Mouse (Mus musculus): Measurements from ENCODE around the gene Ajap1.

The Ajap1 gene

DNA sequence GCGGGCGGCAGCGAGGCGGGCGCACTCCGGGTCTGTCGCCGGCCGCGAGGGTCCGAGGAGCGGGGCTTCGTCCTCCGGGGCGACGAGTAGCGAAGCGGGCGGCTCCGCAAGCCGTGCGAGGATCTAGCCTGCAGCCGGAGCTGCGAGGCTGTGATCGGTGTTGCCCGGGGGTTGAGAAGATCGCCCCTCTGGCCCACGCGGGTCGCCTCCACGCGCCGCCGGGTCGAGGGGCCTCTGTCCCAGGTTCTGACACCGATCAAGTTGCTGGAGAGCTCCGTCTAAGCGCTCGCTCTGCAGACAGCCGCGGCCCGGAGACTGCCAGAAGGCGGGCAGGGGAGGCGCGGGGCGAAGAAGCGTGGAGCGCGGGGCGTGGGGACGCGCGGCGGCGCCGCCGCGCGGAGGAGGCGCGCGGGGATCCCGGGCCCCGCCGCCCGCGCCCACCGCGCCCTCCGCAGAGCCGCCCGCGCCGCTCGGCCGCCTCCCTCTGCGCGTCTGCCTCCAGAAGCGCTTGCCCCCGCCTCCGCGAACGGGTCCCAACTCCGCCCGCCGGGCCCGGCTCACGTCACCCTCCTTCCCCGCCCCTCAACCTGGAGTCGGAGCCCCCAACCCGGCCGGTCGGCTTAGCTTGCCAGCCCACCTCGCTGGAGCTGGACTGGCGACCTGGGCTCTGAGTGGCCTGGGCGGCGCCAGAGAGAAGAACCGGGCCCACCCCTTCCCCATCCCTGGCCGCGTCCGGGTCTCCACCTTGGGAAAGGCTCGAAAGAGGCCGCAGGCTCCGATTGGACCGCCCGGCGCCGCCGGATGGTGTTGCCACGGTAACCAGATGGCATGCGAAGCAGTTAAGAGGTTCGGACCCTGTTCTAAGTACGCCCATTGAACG, at the start of gene Ajap1:
Ajap1 (minus strand) TSS at position 353 of the 880 bp plus-strand sequence.
- no peak for DNase-seq (ENCODE audit: low spot score)

DNA sequence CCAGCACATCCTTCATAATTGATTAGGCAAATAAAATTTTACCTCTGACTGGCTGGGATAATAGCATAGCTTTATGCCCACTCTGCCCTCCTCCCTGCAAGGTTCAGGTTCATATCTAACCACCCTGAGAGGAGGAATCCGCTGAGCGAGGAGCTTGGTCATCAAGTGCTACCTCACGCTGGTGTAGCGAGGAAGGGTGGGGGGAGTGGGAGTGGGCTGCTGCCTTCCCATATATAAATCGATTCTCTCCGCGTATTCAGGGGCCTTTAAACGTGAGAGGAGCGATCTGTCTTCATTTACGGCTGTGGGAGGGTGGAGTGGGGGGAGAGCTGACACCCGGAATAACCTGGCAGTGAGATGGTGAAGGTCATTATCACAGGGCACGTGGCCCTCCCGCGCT, 47.9 kb upstream of the Ajap1 start:
- DNase-seq (ENCODE audit: low spot score) = no peak

DNA sequence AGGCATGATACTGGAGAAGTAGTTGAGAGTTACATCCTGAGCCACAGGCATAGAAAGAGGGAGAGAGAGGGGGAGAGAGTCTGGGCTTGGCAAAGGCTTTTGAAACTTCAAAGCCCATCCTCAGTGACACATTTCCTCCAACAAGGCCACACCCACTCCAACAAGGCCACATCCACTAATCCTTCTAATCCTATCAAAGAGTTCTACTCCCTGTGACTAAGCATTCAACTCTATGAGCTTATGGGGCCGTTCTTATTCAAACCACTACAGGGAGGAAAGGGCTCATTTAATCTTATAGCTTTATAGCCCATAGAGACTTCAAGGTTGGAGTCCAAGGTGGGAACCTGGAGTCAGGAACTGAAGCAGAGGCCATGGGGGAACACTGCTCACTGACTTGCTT, 39.0 kb upstream of the Ajap1 start:
- no peak for DNase-seq (ENCODE audit: low spot score)

DNA sequence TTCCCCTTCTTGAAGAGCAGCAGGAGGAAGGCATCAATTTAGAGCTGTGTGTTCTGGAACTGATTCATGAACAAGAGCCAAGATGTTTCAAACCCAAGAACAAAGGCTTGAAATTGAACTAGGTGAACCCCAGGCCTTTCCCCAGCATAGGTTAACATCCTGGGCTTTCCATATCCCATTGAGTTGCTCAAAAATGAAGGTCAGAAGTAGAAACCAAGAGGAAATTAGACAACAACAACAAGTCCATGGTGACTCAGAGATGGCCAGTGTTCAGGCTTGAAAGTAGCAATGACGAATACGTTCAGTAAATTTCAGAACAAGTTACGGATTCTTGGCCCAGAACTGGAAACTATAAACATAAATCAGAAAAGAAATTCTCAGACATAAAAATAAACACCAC, 37.3 kb upstream of the Ajap1 start:
- no peak for DNase-seq (ENCODE audit: low spot score)

DNA sequence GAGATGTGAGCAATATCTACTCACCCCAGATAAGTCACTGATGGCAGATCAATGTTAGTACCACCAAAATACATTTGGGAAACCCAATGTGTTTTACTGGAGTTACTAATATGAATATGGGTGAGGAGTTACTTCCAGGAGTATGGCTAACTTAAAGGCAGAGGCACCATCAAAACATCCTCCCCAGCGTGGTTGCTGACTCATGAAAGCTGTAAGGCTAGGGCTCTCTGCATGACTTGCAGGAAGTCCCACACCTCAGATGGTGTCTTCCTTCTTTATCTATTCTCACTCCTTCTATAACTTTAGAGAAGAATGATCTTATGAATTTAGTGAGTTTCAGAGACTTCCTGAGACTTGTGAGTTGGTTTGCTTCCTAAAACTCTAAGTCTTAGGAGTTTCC, 36.7 kb upstream of the Ajap1 start:
- DNase-seq (ENCODE audit: low spot score) = no peak

DNA sequence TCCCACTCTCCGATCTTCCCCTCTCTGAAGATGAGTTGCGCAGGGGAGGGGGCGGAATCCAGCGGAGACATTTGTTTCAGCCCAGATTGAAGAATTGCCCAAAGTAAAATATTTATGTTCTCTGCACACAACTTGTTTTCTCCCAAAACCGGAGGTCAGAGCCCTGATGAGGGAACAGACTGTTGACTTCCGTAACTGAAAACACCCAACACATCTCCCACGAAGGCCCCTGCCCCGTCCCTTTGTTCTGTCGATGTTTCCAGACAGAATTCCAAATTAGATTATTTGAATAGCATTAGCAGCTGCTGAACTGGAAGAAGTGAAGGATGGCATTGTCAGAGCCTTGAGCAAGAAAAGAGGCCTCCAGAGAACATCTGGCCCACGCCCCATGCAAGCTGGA, 33.2 kb upstream of the Ajap1 start:
- no peak for DNase-seq (ENCODE audit: low spot score)

DNA sequence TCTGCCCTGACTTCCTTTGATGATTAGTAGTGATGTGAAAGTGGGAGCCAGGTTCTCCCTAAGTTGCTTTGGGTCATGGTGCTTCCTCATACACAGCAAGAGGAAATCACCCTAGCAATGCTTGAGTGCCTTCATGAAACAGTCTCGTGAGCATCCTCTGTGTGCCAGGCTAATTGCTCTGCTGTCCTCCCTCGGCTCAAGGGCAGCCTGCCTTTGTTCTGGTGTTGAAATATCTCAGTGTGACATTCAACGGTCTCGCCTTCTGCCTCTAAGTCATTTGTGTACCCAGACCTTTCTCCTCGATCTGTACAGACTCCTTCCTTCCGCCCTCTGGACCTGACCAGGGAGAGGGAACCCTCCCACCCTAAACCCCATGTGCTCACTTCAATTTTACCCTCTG, 31.5 kb upstream of the Ajap1 start:
- DNase-seq (ENCODE audit: low spot score) = no peak

DNA sequence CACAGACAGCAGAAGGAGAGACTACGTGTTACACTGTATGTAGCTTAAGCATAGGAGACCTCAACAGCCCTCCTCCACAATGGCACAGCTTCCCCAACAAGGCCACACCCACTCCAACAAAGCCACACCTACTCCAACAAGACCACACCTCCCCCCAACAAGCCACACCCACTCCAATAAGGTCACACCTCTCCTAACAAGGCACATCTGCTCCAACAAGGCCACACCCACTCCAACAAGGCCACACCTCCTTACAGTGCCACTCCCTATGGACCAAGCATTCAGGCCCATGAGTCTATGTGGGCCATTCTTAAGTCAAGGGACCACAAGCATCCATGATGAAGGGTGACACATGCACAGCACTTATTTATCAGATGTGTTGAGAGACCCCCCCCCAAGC, 28.9 kb upstream of the Ajap1 start:
- no peak for DNase-seq (ENCODE audit: low spot score)

DNA sequence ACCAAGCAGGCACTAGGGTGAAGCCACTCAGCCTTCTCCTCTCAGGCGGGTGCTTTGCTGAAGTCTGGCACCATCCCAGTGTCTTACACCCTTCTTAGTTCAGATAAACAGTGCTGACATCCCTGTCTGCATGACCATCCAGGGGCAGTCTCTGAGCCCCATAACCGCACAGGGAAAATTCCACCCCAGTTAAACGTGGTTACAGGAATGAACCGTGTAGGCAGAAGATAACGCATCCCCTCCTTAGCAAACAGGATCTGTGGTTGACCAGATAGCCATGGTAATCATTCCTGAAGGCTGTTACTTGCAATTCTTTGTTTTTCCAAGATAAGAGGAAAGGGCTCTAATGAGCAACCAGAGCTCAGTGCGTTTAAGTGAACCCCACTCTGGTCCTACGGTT, 19.3 kb upstream of the Ajap1 start:
- no peak for DNase-seq (ENCODE audit: low spot score)

DNA sequence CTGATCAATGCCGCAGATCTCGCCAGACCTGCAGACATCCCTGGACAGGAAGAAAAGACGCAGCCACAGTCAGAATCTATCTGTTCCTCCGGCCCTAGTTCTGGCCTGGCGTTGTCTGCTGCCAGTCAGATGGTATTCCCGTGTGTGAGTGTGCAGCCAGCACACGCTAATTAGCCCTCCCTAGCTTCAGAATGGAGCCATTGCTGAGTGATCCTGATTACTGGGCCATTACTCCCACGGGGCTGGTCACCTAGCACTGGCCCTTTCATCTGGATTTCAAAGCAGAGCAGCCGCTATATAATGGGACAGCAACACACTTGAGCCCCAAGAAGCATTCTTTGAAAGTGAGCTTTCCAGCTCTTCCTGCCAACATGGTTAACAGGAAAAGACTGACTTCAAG, 9.8 kb upstream of the Ajap1 start:
- no peak for DNase-seq (ENCODE audit: low spot score)

DNA sequence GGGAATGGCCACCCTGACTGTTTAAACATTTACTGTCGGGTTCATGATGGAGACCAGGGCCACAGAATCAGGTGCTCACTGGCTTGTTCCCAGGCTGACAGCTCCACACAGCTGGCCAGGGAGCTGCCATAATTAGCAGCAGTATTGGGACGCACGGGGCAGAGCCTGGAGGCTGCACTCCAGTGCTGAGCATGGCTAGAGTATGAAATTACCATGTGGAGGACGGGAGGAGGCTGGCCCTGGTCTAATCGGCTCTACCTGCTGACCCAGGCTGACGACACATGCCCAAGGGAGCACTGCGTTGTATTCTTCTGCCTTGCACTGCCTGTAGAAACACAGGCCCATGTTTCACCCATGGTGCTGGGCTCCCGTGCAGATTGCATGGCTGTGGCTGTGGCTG, 6.5 kb upstream of the Ajap1 start:
- no peak for DNase-seq (ENCODE audit: low spot score)

DNA sequence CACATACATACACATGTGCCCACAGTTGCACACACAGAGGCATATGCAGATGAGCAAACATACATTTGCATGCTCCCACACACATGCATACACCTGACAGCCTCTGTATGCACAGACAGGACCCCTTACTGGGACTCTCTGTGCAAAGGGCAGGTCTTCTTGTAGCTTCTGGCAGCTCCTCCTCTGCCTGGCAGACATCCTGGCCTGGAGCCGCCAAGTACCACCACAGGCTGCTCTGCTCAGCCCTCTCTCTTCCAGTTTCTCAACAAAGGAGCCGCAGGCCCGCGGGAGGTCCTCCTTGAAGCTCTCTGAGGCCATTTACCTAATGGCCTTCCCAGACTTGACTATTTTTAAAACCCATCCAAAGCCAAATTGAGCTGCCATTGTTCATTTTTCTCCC, 3.3 kb upstream of the Ajap1 start:
- DNase-seq (ENCODE audit: low spot score) = no peak

DNA sequence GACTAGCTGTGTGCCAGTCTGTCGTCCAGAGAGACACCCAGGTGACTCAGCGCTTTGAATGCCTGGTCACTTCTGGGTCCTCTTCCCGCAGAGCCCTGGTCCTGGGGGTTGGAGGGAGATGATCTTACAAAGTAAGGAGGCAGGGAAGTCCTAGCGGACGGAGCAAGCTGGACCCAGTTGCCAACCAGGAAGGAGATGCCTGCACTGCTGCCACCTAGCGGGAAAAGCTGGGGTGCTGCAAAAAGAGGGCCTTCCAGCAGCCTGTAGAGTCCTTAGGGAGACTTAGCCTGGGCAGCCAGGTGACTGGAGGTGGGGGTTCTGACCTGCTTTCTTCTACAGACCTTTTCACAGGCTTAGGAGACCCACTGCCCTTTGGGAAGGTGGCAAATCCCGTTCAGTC, 1.8 kb upstream of the Ajap1 start:
- no peak for DNase-seq (ENCODE audit: low spot score)

DNA sequence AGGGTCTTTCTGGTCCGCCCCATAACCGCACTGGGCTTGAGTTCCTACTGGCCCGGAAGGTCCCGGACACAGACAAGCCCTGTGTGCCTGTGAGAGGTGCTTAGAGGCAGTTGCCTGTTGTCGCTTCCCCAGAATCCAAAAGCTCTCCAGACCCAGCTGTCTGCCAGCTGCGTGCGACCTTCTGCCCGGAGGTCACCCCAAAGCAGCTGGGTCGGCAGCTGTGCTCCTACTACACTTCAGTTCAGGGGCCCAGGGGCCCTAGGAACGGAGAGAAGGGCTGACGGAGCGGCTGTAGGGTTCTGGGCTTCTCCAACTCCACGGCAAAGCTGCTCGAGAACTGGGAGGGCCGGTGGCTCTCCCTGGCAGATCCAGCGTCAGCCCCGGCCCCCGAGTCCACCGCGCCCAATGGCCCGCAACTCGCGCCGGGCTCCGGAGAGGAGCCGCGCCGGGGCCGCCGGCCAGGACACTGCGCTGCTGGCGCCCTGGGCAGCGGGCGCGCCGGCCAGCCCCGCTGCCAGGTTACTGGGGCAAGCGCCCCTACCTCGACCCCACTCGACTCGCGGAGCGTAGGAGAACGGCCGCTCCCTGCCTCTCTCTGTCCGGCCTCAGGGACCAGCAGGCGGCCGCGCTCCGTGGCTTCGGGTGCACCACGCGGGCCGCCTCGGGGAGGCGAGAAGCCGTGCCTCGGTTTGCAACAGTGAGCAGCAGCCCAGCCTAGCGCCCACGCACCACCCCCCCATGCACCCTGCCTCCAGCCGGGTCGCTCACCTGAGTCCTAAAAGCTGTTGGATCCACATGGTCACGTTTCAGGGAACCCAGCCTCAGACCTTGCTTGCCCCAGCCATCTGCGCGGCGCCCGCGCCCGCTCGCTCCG, 1.0 kb downstream of the Ajap1 start:
- no peak for DNase-seq (ENCODE audit: low spot score)

DNA sequence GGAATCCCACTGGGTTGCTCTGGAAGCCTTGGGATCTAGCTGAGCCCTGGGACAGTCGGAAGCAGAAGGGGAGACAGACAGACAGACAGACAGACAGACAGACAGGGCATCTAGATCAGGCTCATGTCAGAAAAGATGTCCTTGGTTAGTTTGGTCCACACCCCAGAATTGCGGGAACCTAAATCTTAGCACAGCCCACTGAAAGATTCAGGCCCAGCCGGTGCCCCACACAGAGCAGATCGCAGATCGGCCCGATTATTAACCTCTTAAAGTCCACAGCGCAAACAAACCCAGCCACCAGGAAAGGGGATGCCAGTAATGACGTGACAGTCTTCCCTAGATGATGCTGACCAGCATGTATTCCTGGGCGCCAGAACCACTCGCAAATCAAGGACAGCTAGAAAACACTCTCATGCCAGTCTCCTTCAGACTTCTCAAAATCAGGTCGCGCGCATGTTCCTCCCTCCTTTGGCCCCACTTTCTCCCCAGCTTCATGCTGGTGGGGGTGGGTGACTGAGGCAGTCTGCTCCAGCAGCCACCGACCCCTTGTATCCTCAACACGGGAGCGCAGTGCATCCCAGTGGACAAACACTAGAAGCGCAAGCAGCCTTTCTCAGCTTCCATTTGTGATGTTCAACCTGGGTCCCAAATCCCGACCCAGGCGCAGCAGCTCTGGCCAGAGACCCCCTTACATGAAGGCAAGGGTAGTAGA, 1.9 kb downstream of the Ajap1 start:
- DNase-seq (ENCODE audit: low spot score) = no peak

DNA sequence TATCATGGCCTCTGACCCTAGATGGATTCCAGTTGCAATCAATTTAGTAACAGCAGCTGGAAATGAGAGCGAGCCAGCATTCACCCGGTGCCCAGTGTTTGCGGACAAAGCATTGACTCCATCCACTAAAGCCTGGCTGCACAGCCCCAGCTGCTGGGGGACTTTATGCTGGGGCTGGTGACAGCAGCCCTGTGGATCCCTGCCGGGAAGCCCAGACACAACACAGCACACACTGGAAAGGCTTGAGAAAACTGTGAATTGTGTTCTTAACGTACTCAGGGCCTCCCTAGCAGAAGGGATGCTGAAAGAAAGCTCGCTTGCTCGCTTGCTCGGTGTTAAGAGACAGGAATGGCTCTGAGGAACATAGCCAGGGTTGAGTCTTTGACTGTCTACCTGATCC, 3.5 kb downstream of the Ajap1 start:
- DNase-seq (ENCODE audit: low spot score) = no peak

DNA sequence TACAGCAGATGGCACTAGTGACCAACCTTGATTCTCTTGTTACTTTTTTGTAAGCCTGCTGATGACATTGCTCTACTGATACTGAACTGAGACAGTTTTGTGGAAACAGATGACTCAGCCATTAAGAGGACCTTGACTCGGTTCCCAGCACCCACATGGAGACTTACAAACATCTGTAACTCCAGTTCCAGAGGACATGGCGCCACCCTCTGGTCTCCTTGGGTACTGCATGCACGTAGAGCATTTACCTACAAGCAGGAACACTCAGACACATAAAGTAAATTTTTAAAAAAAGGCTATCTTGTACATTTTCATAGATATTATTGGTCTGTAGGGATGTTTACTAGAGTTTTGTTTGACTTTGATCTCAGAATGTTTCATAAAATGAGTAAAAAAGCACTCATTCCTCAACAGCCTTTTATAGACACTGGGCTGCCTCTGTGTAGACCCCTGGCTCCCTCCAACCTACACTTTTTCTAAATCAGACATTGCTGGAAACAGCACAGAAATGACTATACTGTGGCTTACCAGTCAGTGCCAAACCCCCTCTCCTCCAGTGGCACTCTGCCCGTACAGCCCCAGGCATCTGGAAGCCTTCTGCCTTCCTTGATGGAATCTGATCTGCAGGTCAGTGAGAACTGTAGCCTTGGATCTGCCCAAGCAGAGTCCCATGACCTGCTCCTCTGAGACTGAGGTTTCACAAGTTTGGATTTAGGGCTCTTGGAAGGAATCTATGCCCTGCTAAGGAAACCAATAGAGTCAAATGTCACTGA, 8.9 kb downstream of the Ajap1 start:
- no peak for DNase-seq (ENCODE audit: low spot score)

DNA sequence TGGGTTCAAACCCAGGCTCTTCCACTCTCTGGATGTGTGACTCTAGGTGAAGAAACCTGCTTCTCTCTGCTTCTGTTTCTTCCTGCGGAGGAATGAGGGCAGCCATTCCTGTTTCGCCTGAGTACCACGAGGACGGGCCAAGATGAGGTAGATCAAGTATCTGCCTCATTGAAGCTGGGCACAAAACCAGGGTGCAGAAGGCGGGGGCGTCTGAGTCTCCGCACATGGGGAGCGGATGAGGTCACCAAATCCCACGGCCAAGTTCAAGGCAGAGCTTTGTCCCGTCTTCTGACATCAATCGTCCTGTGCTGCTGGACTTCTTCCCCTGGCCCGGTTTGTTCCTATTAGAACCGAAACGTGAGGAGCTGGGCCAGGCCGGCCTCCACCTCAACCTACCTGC, 12.9 kb downstream of the Ajap1 start:
- DNase-seq (ENCODE audit: low spot score) = no peak

DNA sequence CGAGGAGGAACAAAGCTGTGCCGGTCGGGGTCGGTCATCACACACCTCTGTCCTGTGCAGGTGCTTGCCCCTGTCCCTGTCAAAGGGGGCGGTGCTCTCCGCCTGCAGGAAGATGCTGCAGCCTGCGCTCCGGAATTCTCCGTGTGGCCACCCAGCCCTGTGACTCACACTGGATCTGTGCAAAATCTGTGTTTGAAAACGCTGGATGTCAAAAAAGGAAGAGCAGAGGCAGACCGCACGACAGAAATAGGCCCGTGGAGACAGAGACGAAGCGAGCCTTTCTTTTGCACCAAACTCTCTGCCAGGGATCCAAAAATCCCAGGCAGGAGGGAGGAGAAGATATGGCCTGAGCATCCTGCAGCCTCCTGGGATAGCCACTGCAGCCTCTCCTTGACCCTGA, 22.7 kb downstream of the Ajap1 start:
- no peak for DNase-seq (ENCODE audit: low spot score)

DNA sequence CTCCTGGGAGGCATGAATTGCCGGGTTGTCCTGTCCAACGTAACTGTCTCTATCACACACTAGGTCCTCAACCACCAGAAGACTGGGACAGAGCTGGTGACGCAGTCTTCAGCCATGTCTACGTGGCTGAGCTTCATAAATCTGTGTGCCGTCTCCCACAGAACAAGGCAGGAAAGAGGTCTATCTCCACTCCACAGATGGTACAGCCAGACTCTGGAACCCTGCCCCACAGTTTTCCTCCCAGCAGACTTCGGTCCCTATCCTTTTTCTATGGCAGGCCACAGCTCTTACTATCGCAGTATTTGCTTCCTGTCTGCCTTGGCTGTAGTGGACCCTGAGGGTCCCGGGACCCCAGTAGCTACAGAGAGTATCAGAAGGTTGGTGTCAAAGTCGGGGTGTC, 23.1 kb downstream of the Ajap1 start:
- DNase-seq (ENCODE audit: low spot score) = no peak

DNA sequence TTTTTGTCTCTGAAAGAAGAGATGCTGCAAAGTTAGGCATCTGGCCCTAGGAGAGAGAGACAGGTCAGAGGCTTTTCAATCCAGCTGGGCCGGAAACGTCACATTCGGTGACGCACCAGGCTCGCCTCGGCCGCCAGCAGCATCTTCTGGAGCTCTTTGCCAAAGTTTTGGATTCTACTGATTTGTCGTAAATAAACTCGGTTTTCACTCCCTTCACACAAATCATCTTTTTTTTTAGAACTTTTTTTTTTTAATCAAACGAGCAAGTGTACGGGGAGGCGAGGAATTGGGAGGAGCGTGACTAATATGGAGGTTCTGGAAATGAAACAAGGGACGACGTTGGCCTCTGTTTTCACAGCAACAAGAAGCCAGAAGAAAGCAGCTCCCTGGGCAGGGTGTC, 23.8 kb downstream of the Ajap1 start:
- DNase-seq (ENCODE audit: low spot score) = no peak

DNA sequence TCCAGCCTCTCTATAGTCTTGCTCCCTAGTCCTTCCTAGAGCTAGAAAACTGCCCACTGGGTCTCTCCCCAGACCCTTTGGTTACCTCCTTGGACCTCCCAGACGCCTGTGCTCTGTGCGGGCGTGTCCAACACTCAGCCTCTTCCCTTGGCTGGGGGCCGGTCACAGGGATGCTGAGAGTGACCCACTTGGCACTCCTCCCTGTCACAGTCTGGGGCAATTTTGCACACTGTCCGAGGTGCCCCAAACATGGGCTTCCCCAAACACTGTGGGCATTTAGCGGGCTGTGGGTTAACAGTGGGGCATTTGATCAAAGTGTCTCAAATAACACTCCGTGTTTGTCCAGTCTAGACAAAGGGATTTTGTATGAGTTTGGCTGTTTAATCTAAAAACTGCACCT, 29.1 kb downstream of the Ajap1 start:
- no peak for DNase-seq (ENCODE audit: low spot score)
